Mouse (Mus musculus) right cerebral cortex, adult 2 months (tissue): Measurements from ENCODE around the gene Disc1.

Experiments used
- DNase-seq, 2 experiments: peaks; one replicate each; pipeline ENCODE4 v3.0.0; 2021 to 2022; ENCODE audit warnings: low spot score in 2 of 2

Disc1 gene

GRCm38 (mm10) chr8:125067596-125067960, 13.6 kb downstream of the Disc1 start:
- no peak for DNase-seq

GRCm38 (mm10) chr8:125068146-125068905, 14.3 kb downstream of the Disc1 start:
- no peak for DNase-seq

GRCm38 (mm10) chr8:125069304-125069703, 15.3 kb downstream of the Disc1 start:
- no peak for DNase-seq

- DNase-seq = no peak
Measured at GRCm38 (mm10) chr8:125069733-125070132, 15.7 kb downstream of the Disc1 start.

- no peak for DNase-seq
Measured at GRCm38 (mm10) chr8:125074141-125074540, 20.1 kb downstream of the Disc1 start.

- no peak for DNase-seq
Measured at GRCm38 (mm10) chr8:125074581-125074980, 20.6 kb downstream of the Disc1 start.

GRCm38 (mm10) chr8:125075389-125075788, 21.4 kb downstream of the Disc1 start:
- no peak for DNase-seq

- DNase-seq = no peak
Measured at GRCm38 (mm10) chr8:125077326-125077725, 23.3 kb downstream of the Disc1 start.

GRCm38 (mm10) chr8:125078771-125079384, 24.9 kb downstream of the Disc1 start:
- peak; percentile 82 to 89 for DNase-seq

GRCm38 (mm10) chr8:125080388-125081344, 26.7 kb downstream of the Disc1 start:
- no peak for DNase-seq

- DNase-seq = peak in 1 of 2 experiments; percentile 10
Measured at GRCm38 (mm10) chr8:125083746-125084145, 29.8 kb downstream of the Disc1 start.

GRCm38 (mm10) chr8:125084523-125084922, 30.5 kb downstream of the Disc1 start:
- no peak for DNase-seq

GRCm38 (mm10) chr8:125090889-125091740, 37.1 kb downstream of the Disc1 start:
- DNase-seq = peak in 1 of 2 experiments; percentile 15

GRCm38 (mm10) chr8:125097140-125097539, 43.1 kb downstream of the Disc1 start:
- DNase-seq = no peak

GRCm38 (mm10) chr8:125098050-125098449, 44.1 kb downstream of the Disc1 start:
- no peak for DNase-seq

GRCm38 (mm10) chr8:125102303-125102702, 48.3 kb downstream of the Disc1 start:
- no peak for DNase-seq

GRCm38 (mm10) chr8:125113171-125113570, 59.2 kb downstream of the Disc1 start:
- no peak for DNase-seq

GRCm38 (mm10) chr8:125113831-125114230, 59.8 kb downstream of the Disc1 start:
- DNase-seq = no peak

- DNase-seq = no peak
Measured at GRCm38 (mm10) chr8:125115321-125115720, 61.3 kb downstream of the Disc1 start.

- DNase-seq = peak; percentile 66 to 72
Measured at GRCm38 (mm10) chr8:125116616-125117015, 62.6 kb downstream of the Disc1 start.

- no peak for DNase-seq
Measured at GRCm38 (mm10) chr8:125126482-125126881, 72.5 kb downstream of the Disc1 start.
